Mouse (Mus musculus) spleen, adult 2 months (tissue): ENCODE data around the gene Maz.
A peak's percentile ranks its signal among the peaks of the same experiment; 100 is the strongest.

Source experiments
- CTCF ChIP-seq: fragments of 200-500 bp; IDR thresholded peaks from 2 replicates; pipeline ENCODE4 v1.5.1; 2011; ENCODE audit warnings: mild to moderate bottlenecking, inconsistent platforms; ENCODE audit not compliant: insufficient read depth, insufficient read length, insufficient replicate concordance; ENCODE audit errors: extremely low read depth
- POLR2A ChIP-seq: fragments of 200-500 bp; IDR thresholded peaks from 2 replicates; pipeline ENCODE4 v1.6.1; 2011; ENCODE audit warnings: low read depth, low read length, inconsistent platforms

- peak; percentile 76 for TF ChIP-seq CTCF
- peak; percentile 50; the same call in 1 of the 2 replicates for TF ChIP-seq POLR2A
These were observed 9.6 kb downstream of the Maz start, which contains the start of gene Pagr1a for GRCm38 (mm10) chr7:127016971-127017949.
